Mouse (Mus musculus) hindbrain, embryonic 14.5 days (tissue): ENCODE measurements around the gene Ppef2. TPM values are rescaled to one million over a fixed set of nuclear protein-coding genes. Genes with fewer than 3 reads are reported as not detected.

Source experiments
- ATAC-seq: fragments of 200-750 bp; cut with Nextera tagmentation; 2 replicates; pipeline ENCODE4 v1.8.0; 2017; ENCODE audit warnings: moderate number of reproducible peaks, mild to moderate bottlenecking, moderate TSS enrichment, moderate library complexity; ENCODE audit not compliant: low FRiP score
- DNase-seq: peaks from one replicate; pipeline ENCODE4 v3.0.0-alpha.2; 2015; ENCODE audit warnings: low spot score
- H3K27ac ChIP-seq: fragments of 300-500 bp; sonication (generic); 2 replicates; pipeline ENCODE4 v1.5.1; 2014; ENCODE audit warnings: mild to moderate bottlenecking, moderate library complexity
- H3K27me3 ChIP-seq: fragments of 300-500 bp; sonication (generic); 2 replicates; pipeline ENCODE4 v1.6.1; 2014; ENCODE audit warnings: mild to moderate bottlenecking, low read length, mixed read lengths; ENCODE audit not compliant: control insufficient read depth, insufficient read depth
- H3K36me3 ChIP-seq: fragments of 300-500 bp; sonication (generic); replicated peaks from 2 replicates; pipeline ENCODE4 v1.6.1; 2014; ENCODE audit not compliant: control insufficient read depth, insufficient read depth
- H3K4me1 ChIP-seq: fragments of 300-500 bp; sonication (generic); replicated peaks from 2 replicates; pipeline ENCODE4 v1.6.1; 2014; ENCODE audit warnings: antibody characterized with exemption, low read length, mixed read lengths; ENCODE audit not compliant: control insufficient read depth, insufficient read depth
- H3K4me2 ChIP-seq: fragments of 300-500 bp; sonication (generic); replicated peaks from 2 replicates; pipeline ENCODE4 v1.6.1; 2014; ENCODE audit warnings: mild to moderate bottlenecking, moderate library complexity
- H3K4me3 ChIP-seq: fragments of 300-500 bp; sonication (generic); replicated peaks from 2 replicates; pipeline ENCODE4 v1.5.1; 2014; ENCODE audit warnings: mild to moderate bottlenecking, low read length
- H3K9ac ChIP-seq: fragments of 300-500 bp; sonication (generic); 2 replicates; pipeline ENCODE4 v1.6.1; 2014
- H3K9me3 ChIP-seq: fragments of 300-500 bp; sonication (generic); 2 replicates; pipeline ENCODE4 v1.6.1; 2016; ENCODE audit warnings: low read length; ENCODE audit not compliant: control insufficient read depth
- WGBS: fragments of 180-500 bp; shearing (Covaris S2); extraction: QIAGEN DNeasy Blood & Tissue Kit; methylation state at CpG from one replicate; pipeline ENCODE4 v1.1.7; 2014; 5-methylcytosine and 5-hydroxymethylcytosine counted together
- polyA plus RNA-seq: library from polyadenylated mRNA; unstranded; fragments of >200 nt; fragmentation: Nextera tagmentation; extraction: Ambion mirVana; gene quantifications from 2 replicates; pipeline ENCODE4 v1.2.1, GENCODE M21; 2014

Ppef2 gene
- polyA plus RNA-seq, 1 experiment from 2014 or later: 0.84 TPM

- Histone ChIP-seq H3K4me3 (no peak overlapping the region), H3K27ac (no peak overlapping the region), H3K36me3 (no peaks in the 10 kb centered on the region), H3K9ac (no peak overlapping the region), H3K4me1 (no peaks in the 10 kb centered on the region), H3K4me2 (no peak overlapping the region), H3K27me3 (no peaks in the 10 kb centered on the region), H3K9me3 (no peaks in the 10 kb centered on the region)
- WGBS: 89% methylated on average over 7 of the region's 7 CpGs
- DNase-seq: no peak
- ATAC-seq: no peak
Measured at GRCm38 (mm10) chr5:92227782-92228181, 28.3 kb downstream of the Ppef2 start.

GRCm38 (mm10) chr5:92220287-92220902 is 35.7 kb downstream of the Ppef2 start:
- WGBS: 92% methylated on average over 8 of the region's 8 CpGs
- ATAC-seq: no peak
- no peaks in the 10 kb centered on the region for H3K9me3 ChIP-seq
- no peaks in the 10 kb centered on the region for H3K36me3 ChIP-seq
- H3K4me3 ChIP-seq: no peak overlapping the region
- H3K4me1 ChIP-seq: peaks cover 13% of the 10 kb centered on the region
- peak overlapping the region; percentile 80; the same call in 1 of the 2 replicates for H3K27ac ChIP-seq
- H3K27me3 ChIP-seq: no peaks in the 10 kb centered on the region
- no peak overlapping the region for H3K4me2 ChIP-seq
- DNase-seq: no peak
- no peak overlapping the region for H3K9ac ChIP-seq

- Histone ChIP-seq H3K27ac (peak overlapping the region; percentile 80), H3K9me3 (no peaks in the 10 kb centered on the region), H3K36me3 (no peaks in the 10 kb centered on the region), H3K4me3 (no peak overlapping the region), H3K4me1 (peaks cover 13% of the 10 kb centered on the region), H3K4me2 (peak overlapping the region; percentile 26; the same call in 1 of the 2 replicates), H3K9ac (no peak overlapping the region), H3K27me3 (no peaks in the 10 kb centered on the region)
- WGBS: 69% methylated on average over 6 of the region's 6 CpGs
- ATAC-seq: no peak
- no peak for DNase-seq
Measured at GRCm38 (mm10) chr5:92219826-92220225, 36.3 kb downstream of the Ppef2 start.

- WGBS: 27% methylated on average over 17 of the region's 17 CpGs
- H3K27me3 ChIP-seq: no peaks in the 10 kb centered on the region
- H3K27ac ChIP-seq: peak overlapping the region; percentile 80
- no peaks in the 10 kb centered on the region for H3K36me3 ChIP-seq
- peak overlapping the region; percentile 26 for H3K4me2 ChIP-seq
- H3K9me3 ChIP-seq: no peaks in the 10 kb centered on the region
- H3K9ac ChIP-seq: 0 out of 2 replicates have a peak overlapping the region, but pooled peaks have one; percentile 34
- peak; percentile 58 for DNase-seq
- ATAC-seq: peak; percentile 90
- H3K4me3 ChIP-seq: no peak overlapping the region
- peaks cover 13% of the 10 kb centered on the region for H3K4me1 ChIP-seq
Measured at GRCm38 (mm10) chr5:92218915-92219793, 36.9 kb downstream of the Ppef2 start.

GRCm38 (mm10) chr5:92215308-92215707 is 40.8 kb downstream of the Ppef2 start, which contains the start of gene U90926:
Gene U90926 (minus strand): TSS chr5:92215408.
- WGBS: 97% methylated on average over 4 of the region's 4 CpGs
- no peak for DNase-seq
- Histone ChIP-seq H3K4me3 (no peak within 1 kb of the TSS), H3K9me3 (no peaks in the 10 kb centered on the region), H3K27ac (no peak within 1 kb of the TSS), H3K27me3 (no peaks in the 10 kb centered on the region), H3K9ac (no peak within 1 kb of the TSS), H3K36me3 (no peaks in the 10 kb centered on the region), H3K4me2 (no peak within 1 kb of the TSS), H3K4me1 (peaks cover 13% of the 10 kb centered on the region)
- ATAC-seq: no peak

- DNase-seq (no peak), ATAC-seq (no peak)
- no peaks in the 10 kb centered on the region for H3K9me3 ChIP-seq
- no peak overlapping the region for H3K4me2 ChIP-seq
- H3K36me3 ChIP-seq: no peaks in the 10 kb centered on the region
- WGBS: 90% methylated on average over 4 of the region's 4 CpGs
- H3K27me3 ChIP-seq: no peaks in the 10 kb centered on the region
- H3K4me1 ChIP-seq: no peaks in the 10 kb centered on the region
- H3K9ac ChIP-seq: no peak overlapping the region
- H3K27ac ChIP-seq: no peak overlapping the region
- no peak overlapping the region for H3K4me3 ChIP-seq
Measured at GRCm38 (mm10) chr5:92212231-92212630, 43.8 kb downstream of the Ppef2 start.

GRCm38 (mm10) chr5:92210205-92210604 is 45.9 kb downstream of the Ppef2 start:
- Histone ChIP-seq H3K27ac (no peak overlapping the region), H3K36me3 (peaks cover 6% of the 10 kb centered on the region), H3K4me2 (no peak overlapping the region), H3K9ac (no peak overlapping the region), H3K4me1 (no peaks in the 10 kb centered on the region), H3K27me3 (no peaks in the 10 kb centered on the region), H3K4me3 (no peak overlapping the region), H3K9me3 (no peaks in the 10 kb centered on the region)
- 86% methylated on average over 8 of the region's 8 CpGs for WGBS
- ATAC-seq (no peak), DNase-seq (no peak)

GRCm38 (mm10) chr5:92206121-92206520 is 50.0 kb downstream of the Ppef2 start:
- no peaks in the 10 kb centered on the region for H3K9me3 ChIP-seq
- H3K36me3 ChIP-seq: peaks cover 45% of the 10 kb centered on the region
- H3K27me3 ChIP-seq: no peaks in the 10 kb centered on the region
- no peak overlapping the region for H3K4me3 ChIP-seq
- H3K27ac ChIP-seq: no peak overlapping the region
- H3K4me2 ChIP-seq: no peak overlapping the region
- H3K9ac ChIP-seq: no peak overlapping the region
- no peaks in the 10 kb centered on the region for H3K4me1 ChIP-seq
- no peak for ATAC-seq
- 91% methylated on average over 6 of the region's 6 CpGs for WGBS
- DNase-seq: no peak

GRCm38 (mm10) chr5:92205706-92206105 is 50.4 kb downstream of the Ppef2 start:
- Histone ChIP-seq H3K27ac (no peak overlapping the region), H3K4me3 (no peak overlapping the region), H3K4me1 (no peaks in the 10 kb centered on the region), H3K27me3 (no peaks in the 10 kb centered on the region), H3K9ac (no peak overlapping the region), H3K4me2 (no peak overlapping the region), H3K9me3 (no peaks in the 10 kb centered on the region), H3K36me3 (peaks cover 49% of the 10 kb centered on the region)
- DNase-seq (no peak), ATAC-seq (no peak)
- 94% methylated on average over 5 of the region's 5 CpGs for WGBS
